Mouse (Mus musculus): ENCODE results near the gene Pemt.

The Pemt gene

DNA sequence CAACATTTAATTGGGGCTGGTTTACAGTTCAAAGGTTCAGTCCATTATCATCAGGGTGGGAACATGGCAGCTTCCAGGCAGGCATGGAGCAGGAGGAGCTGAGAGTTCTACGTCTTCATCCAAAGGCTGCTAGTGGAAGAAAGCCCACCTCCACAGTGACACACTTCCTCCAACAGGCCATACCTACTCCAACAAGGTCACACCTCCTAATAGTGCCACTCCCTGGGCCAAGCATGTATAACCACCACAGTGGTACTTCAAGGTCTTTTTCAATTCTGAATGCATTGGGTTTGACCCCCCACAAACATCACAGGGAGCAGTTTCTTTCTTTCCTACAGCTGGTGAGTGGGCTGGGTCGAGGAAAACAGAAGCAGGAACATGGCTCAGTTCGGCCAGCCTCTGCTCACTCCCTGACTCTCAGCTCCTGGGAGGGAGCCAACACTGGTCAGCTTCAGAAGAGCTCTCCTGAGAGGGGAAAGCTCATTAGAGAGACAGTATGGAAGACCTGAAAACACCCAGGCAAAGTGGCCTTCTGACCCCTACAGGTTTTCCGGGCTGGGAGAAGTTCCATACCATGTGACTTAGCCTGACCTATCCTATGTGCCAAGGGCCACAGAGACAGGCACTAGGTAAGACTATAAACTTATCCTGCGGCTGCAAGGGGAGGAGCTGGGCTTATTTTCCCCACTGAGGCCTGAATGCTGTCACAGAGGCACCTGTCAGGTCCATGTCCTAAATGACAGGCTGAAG is 44.9 kb downstream of the Pemt start:
- DNase-seq (ENCODE audit: low read depth): no peak

DNA sequence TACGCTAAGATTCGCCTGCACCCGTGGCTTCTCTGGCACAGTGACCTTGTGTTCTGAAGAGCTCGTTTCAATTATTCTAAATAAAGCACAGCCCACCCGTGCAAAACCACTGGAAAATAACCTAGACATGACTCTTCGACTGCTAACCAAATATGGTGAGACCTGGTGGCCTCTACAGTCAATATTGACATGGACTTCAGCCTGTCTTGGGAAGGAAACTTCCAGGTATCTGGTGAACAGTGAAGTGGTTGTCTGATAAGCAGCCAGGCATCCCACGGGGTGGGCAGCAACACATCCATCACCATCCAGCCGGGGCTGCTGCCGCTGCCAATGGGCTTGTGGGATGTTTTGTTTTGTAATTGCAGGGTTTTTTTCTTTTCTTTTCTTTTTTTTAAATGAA is 52.0 kb downstream of the Pemt start:
- DNase-seq (ENCODE audit: low read depth): no peak

DNA sequence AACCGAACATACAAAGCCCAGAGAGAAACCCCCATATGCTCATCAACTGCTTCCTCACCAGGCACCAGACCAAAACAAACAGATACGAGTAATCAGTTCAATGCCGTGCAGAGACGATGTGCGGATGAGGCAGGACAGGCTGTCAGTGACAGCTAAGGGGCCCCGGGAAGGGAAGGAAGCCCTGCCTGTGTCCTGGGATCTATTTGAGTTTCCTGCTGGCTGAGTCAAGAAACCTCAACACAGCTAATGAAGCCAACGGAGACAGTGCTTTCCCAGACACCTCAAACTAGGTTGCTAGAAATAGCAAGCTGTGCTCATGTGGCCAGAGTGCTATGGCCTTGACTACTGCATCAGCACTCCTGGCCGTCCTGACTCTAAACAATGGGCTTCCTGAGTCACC is 54.9 kb downstream of the Pemt start:
- no peak for DNase-seq (ENCODE audit: low read depth)

DNA sequence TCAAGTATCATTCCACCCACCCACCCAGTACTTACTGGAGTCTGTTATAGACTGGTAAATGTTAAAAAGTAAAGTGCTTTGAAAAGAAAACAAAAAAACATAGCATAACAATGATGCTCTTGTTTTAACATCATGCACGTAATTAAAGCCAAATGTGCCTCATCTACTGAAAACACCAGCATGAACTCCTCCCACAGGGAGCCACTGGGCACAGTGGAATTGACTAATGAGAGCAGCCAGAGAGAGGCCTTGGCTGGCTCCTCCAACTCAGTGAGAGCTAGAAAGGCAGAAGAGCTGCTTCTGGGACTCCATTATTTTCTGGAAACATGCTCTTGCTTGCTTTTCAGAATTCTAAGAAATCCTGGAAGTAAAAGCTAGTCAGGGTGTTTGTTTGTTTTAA is 56.9 kb downstream of the Pemt start:
- peak; percentile 31 for DNase-seq (ENCODE audit: low read depth)

DNA sequence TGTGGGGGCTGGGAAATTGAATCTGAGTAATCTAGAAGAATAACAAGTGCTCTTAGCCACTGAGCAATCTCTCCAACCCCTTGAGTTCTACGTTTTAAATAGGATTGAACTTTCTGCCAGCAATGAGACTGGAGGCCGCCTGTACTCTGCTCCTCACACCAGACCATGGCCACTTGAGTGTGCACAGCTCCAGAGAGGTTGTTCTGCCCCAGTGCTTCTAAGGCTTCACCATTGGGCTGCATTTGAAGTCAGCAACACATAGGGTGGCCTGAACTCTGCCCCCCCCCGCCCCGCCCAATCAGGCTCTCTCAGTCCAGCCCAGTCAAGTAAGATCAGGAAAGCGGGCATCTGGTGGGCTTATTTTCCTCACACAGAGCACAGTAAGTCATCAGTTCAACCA is 68.5 kb downstream of the Pemt start:
- DNase-seq (ENCODE audit: low read depth): no peak

DNA sequence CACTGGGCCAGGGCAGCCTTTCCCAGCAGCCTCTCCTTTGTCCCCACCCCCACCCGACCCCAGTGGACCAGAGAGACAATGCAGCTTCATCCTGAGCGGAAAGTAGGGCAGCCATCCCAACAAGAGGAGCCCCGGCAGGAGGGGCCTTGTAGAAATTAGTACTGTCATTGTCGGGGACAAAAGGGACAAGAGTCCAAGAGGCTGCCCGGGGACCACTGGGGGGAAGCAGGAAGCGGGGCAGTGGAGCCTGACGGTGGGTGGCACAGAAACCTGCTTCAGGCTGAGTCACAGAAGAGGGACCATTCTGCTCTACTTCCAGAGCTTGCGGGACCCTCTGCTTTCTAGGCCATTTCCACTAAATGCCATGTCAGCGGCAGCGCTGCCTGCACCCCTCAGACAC is 71.0 kb downstream of the Pemt start:
- DNase-seq (ENCODE audit: low read depth): no peak

DNA sequence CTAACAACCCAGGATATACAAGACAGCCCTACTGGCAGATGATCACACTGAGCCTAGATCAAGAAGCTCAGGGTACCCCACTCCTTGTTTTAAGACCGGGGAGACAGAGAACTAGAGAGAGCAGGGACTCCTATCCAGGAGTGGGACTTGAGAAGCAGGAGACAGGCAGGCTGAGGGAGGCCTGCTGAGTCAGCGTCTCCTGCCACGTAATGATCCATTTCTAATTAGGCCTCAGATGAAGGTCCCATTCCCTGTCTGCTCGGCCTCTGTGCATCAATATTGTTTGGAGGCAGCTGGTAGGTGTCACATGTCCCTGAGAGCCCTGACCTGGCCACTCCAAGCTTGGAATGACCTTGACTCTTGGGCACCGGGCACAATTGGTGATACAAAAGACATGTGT is 72.9 kb downstream of the Pemt start:
- DNase-seq (ENCODE audit: low read depth): no peak

DNA sequence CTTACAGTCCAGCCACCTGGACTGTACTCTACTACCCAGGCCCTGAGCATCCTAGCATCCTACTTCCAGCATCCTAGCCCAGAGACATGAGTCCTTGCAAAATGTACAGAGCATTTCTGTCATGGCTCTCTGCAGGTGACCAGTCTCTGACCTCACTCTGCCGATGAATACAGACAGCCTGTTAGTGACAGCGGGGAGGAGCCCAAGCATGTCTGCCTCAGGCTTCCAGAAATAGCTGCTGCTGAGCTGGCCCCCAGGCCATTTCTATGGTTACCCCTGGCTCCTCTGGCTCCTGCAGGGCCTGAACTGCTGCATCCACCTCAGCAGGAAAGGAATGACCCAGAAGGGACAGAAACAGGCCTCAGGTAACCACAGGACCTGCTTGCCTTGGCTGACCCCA is 74.6 kb downstream of the Pemt start:
- DNase-seq (ENCODE audit: low read depth): no peak

DNA sequence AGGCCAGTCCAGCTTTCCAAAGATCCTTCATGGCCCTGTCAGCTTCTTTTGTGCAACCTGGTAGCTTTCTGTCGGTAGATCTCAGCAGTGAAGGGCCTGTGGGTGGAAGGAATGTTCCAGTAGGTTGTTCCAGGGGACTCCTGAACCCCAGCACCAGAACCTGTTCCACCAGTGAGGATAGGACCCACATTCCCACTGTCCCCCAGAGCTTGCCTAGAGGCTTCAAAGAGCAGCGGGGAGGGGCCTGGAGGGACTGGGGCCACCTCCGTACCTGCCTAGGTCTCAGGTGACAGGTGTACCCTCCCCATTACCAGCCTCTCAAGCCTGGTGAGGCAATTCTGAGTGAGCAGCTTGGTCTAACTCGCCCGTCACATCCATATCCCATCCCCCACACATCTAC is 75.5 kb downstream of the Pemt start:
- DNase-seq (ENCODE audit: low read depth): no peak

DNA sequence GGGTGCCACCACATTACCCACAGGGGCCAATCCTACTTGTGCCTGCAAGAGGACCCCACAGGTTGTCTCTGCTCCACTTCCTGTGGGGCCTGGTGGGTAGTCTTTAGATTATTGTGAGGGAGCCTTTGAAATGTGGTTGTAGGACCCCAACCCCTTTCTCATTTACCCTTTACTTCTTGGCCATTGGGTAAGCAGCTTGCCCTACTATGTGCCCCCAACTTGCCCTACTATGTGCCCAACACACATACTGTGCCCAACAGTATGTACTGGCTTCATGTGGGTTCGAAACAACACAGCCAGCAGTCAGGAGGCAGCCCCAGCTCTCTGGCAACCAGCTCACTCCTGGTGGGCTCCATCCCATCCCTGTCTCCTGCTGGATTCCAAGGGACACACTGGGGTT is 78.5 kb downstream of the Pemt start:
- no peak for DNase-seq (ENCODE audit: low read depth)

DNA sequence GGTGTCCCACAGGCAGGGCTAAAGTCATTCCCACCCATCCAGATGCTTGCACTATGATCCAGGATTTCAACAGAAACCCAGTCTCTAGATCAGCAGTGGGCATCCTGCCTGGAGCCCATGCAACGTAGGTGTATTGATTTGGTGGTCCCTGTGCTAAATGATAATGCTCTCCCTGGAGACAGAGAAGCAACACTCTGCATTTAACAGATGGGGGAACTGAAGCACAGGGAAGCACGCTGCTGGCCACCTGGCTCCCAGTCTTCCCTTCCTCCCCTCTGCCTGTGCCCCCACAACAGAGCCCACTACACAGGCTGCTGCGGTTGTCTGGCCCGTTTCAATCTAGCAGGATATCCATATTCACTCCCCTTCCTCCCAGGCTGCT is 80.2 kb downstream of the Pemt start:
- no peak for DNase-seq (ENCODE audit: low read depth)

DNA sequence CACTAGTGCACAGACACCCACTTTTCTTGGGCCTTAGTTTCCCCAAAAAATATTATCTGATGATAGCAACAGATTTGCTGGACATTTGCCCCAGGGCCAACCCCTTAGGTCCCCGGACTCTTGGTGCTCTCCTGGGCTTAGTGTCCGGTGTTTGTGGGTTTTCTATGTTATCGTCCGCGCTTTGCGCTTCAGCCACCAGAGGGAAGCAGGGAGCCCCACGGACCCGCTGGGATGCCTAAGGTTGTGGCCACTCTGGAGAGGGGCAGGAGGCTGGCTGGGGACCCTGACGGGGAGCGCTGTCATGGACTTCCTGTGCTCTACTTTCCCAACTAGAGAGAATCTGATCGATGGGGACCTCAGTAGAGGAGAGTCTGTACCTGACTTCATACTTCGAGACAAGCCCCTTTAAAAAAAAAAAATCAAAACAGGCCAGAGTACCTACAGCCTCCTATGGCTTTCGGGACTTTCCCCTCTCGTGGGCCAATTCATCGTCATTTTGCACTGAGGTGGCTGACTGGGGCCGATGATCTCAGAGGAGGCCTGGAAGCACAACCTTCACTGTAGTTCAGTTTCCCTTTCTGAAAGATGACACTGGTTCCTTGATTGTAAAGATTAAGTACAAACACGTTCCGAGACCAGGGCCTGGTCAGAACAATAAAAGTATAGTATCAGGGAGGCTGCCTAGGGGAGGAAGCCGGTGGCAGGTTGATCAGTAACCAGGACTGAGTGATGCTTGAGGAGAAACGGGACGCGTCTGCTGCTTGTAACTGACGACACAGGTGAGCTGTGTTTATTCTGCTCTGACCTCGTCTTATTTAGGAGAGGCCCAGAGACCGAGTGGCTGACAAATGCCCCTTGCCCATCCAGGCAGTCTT is 80.8 kb downstream of the Pemt start:
- peak; percentile 33 for DNase-seq (ENCODE audit: low read depth)

DNA sequence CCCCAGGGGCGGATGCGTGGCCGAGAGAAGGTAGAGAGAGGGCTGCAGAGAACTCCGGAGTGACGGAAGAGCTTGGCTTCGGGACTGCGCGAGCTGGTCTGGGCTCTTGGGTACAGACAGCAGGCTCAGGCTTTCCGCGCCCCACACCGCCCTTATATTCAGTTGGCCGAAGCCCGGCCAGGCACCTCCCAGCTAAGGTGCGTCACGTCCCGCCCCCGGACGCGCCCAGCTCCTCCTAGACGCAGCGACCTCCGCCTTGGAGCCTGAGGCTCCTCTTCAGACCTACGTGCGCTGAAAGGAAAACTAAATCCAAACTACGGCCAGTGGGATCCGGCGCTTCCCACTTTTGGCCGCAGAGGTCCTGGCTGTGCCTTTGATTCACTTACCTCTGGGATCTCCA is 81.5 kb downstream of the Pemt start, which contains the start of gene Rasd1:
Rasd1 (minus strand) TSS at position 127 of the 400 bp plus-strand sequence.
- peak; percentile 20 for DNase-seq (ENCODE audit: low read depth)

DNA sequence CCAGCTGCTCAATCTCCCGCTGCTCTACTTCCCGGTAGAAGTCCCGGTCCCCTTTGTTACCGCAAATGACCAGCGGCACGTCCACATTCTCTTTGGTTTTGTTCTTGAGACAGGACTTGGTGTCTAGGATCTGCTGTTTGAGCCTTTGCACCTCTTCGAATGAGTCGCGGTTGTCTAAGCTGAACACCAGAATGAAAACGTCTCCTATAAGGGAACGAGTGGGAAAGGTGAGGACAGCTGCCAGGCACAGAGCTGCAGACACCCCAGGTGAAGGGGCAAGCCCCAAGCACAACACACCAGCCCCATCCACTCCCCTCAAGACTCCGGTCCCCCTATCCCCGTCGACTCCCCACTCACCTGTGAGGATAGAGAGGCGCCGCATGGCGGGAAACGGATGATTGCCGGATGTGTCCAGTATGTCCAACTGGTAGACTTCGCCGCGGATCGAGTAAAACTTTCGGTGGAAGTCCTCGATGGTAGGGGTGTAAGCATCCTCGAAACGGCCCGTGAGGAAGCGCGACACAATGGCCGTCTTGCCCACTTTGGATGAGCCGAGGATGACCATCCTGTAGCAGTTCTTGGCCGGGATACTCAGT is 82.0 kb downstream of the Pemt start:
- DNase-seq (ENCODE audit: low read depth): no peak

DNA sequence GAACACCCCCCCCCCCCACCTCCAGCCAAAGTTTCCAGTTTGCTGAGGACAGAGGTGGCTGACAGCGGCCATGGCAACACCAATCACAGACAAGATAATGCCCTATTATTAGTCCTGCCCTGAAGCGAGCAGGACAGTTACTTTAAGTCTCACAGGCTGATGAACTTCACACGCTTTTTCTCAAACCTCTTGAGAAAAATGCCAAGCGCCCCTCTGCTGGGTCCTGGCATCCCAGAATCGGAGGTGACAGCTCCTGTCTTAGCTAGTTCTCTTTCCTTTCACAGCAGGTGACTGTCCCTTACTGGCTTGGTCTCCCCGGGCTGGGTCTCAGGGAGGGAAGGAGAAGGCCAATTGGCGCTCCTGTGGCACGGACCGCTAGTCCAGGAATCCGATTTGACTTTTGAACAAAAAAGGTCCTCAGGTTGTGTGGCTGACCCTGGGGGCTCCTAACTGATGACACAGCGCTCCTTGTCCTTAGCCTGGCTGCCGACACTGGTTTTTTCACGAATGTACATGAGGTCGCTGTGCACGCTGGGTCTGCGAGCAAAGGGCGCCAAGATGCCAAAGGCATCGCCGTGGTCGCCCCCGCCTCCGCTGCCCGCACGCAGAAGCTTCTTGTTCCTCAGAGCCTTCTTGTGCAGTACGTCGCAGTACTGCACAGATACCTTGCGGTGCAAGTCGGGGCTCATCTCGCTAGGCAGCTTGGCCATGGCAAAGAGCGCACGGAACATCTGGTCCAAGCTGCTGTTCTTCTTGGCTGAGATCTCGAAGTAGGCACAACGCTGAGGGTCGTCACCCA is 82.7 kb downstream of the Pemt start:
- DNase-seq (ENCODE audit: low read depth): no peak

DNA sequence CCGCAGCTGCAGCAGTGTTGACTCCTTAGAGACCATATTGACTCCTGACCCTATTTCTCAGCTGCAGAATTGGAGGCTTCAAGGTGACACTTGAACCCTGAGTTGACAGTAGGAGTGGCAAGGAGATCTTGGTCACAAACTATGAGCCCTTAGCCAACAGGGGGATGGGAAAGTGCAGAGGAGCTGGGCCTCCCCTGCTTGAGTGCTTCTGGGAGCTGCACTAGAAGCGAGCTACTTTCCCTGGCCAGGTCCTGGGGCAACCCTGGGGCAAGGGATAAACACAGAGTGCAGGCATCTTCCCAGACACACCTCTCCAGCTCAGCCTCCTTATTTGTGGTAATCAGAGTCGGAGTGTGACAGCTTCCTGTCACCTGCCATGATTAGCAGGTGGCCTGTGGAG is 83.7 kb downstream of the Pemt start:
- no peak for DNase-seq (ENCODE audit: low read depth)

DNA sequence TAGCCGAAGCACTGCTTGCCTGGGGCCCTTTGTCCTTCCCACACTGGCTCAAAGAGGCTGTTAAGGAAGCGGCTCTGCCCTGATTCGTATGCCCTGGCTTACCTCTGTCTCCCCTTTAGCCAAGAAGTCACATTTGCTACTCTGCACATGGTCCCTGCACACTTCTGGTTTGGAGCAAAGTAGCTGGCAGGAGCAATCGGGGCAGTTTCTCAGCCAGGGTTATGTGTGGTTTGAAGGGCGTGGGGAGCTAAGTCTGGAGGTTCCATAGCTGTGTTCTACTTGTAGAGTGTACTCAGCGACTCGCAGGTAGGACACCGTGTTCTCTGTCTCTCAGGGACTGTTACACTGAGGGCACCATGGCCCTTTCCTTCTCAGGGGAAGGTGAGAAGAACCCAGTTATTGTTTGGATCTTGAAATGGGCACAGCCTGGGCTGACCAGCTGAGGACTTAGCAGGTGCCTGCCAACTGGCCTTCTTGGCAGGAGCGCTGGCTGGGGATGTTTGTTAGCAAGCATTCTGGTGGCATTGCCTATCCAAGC is 84.9 kb downstream of the Pemt start:
- no peak for DNase-seq (ENCODE audit: low read depth)

DNA sequence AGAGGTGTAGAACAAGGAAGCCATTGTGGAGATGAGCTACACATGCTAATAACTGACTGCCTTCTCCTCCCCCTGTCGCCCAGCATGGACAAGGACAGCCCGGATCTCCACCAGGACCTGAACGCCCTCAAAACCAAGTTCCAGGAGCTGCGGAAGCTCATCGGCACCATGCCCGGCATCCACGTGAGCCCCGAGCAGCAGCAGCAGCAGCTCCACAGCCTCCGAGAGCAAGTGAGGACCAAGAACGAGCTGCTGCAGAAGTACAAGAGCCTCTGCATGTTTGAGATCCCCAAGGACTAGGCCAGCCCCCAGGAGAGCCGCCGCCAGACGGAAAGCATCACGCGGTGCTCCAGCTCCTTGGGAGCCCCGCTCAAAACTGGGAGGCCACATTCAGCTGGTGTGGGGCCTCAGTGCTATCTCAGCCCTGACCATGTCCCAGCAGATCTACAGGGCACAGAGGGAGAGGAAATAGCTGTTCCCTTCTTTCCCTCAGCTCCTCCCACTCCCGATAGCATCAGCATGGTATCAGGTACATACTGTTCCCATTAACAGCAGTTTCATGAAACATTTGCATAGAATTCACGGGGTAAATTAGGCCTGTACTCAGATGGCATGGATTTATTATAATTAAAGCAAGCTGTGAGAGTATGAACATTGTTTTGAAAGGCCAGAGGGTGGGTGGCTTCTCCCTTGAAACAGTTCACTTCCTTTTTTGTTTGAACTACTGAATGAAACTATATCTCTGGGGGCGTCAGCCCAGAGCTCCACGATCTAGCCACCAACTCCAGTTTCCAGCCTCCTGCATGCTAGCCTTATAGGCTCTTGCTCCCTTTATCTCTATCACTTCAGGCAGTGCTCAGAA is 85.6 kb downstream of the Pemt start:
- no peak for DNase-seq (ENCODE audit: low read depth)

DNA sequence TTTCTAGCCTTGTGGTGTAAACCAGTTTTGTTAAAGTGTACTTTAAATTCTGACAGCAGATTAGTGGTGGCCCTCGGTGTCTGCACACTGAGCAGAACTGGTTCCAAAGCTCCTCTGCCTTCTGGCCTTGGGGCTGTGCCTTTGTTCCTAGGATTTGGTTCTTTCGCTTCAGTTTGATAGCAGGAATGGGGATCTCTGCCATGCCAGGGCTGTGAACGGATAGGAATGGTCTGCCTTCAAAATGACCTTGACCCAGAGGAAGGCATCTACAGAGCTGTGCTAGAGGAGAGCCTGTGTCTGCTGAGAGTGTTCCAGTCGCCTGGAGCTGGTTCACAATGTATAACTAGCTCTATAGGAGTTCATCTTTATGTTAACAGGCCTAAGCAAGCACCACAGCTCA is 86.8 kb downstream of the Pemt start:
- DNase-seq (ENCODE audit: low read depth): no peak

DNA sequence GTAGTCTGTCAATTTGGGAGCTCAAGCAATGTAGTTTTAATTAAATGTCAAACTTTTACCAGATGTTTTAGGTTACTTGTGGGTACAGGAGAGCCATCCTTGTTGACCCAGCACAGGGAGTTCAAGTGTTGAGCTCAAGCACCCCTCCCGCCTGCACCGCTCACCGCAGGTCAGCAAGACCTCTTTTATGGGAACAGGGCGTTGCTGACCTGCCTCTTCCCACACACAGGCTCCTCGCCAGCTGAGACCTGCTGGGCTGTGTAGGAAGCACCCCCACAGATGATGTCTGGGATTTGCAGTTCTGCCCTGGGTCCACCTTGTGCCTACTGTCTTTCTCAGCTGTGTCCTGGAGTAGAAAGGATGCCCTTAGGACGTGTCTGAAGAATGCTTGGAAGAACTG is 89.5 kb downstream of the Pemt start:
- no peak for DNase-seq (ENCODE audit: low read depth)

DNA sequence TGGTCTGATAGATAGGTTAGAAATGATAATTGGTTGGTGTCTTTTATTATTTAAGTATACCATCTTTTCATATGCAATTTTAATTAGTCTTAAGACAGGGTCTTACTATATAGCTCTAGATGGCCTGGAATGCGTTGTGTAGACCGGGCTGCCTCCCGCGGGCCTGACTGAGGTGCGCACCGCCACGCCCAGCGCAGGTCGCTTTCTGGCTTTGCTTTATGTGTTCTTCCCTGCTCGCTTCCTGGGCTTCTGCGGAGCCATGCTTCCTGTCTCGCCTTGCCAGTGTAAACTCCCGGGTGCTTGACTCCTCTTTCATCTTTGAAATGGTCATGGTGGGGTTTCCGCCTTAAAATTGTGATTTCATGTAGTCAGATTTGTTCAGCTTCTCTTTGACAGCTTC is 93.4 kb downstream of the Pemt start:
- DNase-seq (ENCODE audit: low read depth): no peak
